Mouse (Mus musculus) ES-Bruce4 (cell line): ENCODE measurements around the gene Hapln2. TPM values are rescaled to one million over a fixed set of nuclear protein-coding genes. Genes with fewer than 3 reads are reported as not detected.

ENCODE experiments used
- H3K27ac ChIP-seq: 2 replicates; pipeline ENCODE4 v1.5.1; 2012; ENCODE audit warnings: low read length, inconsistent platforms; ENCODE audit not compliant: insufficient read depth
- H3K27me3 ChIP-seq: 2 replicates; pipeline ENCODE4 v1.6.1; 2012; ENCODE audit warnings: mild to moderate bottlenecking, low read length, inconsistent platforms; ENCODE audit not compliant: control insufficient read depth, poor library complexity, insufficient read depth, severe bottlenecking
- H3K36me3 ChIP-seq: 2 replicates; pipeline ENCODE4 v1.6.1; 2012; ENCODE audit warnings: inconsistent platforms, mild to moderate bottlenecking, low read length, moderate library complexity; ENCODE audit not compliant: control insufficient read depth, poor library complexity, insufficient read depth, severe bottlenecking
- H3K4me1 ChIP-seq: one replicate; pipeline ENCODE4 v1.8.1; 2011; ENCODE audit warnings: low read length; ENCODE audit not compliant: control insufficient read depth, insufficient read depth
- H3K4me3 ChIP-seq: 2 replicates; pipeline ENCODE4 v1.5.1; 2011; ENCODE audit warnings: low read depth, mild to moderate bottlenecking, low read length
- H3K9ac ChIP-seq: 2 replicates; pipeline ENCODE4 v1.6.1; 2012; ENCODE audit warnings: low read depth, mild to moderate bottlenecking, inconsistent platforms; ENCODE audit not compliant: poor library complexity, severe bottlenecking
- H3K9me3 ChIP-seq: replicated peaks from 2 replicates; pipeline ENCODE4 v1.6.1; 2012; ENCODE audit warnings: mild to moderate bottlenecking, low read length, inconsistent platforms; ENCODE audit not compliant: control insufficient read depth, poor library complexity, insufficient read depth, severe bottlenecking
- CTCF ChIP-seq: IDR thresholded peaks from one replicate; pipeline ENCODE4 v1.8.1; 2011; ENCODE audit warnings: low read depth, low read length
- EP300 ChIP-seq: IDR thresholded peaks from 2 replicates; pipeline ENCODE4 v1.6.1; 2011; ENCODE audit warnings: low read depth, low read length; ENCODE audit not compliant: insufficient read depth
- POLR2A ChIP-seq: IDR thresholded peaks from one replicate; pipeline ENCODE4 v1.8.1; 2011; ENCODE audit warnings: low read length; ENCODE audit not compliant: insufficient read depth
- polyA plus RNA-seq: library from polyadenylated mRNA; stranded (reverse); fragments of >200 nt; gene quantifications from 2 replicates; pipeline ENCODE4 v1.2.4, GENCODE M21; 2011; ENCODE audit warnings: low read depth; ENCODE audit not compliant: missing spikeins, insufficient read depth, insufficient read length

Gene Hapln2
- polyA plus RNA-seq, 1 experiment, result not detected

DNA sequence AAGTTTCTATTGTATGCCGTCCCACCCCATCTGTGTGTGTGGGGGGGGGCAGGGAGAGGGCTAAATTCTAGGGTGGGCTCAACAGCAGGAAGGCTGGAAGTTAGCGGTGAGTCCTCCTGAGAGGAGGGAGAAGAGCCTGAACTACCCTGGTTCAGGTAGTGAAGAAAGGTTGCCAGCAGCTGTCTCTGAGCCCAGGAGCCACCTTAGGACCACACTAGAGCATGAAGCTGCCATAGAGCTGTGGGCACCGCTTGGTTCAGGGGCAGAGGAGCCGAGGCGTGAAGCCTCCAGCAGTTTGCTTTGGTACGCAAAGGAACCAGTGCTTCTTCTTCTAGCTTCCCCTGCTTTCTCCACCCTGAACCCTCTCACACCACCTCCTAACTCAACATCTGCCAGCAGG lies 43.8 kb downstream of the Hapln2 start:
- Histone ChIP-seq H3K4me1 (peaks cover 3% of the 10 kb centered on the region), H3K36me3 (no peaks in the 10 kb centered on the region), H3K27ac (no peak overlapping the region), H3K27me3 (no peaks in the 10 kb centered on the region), H3K9me3 (no peaks in the 10 kb centered on the region), H3K9ac (no peak overlapping the region), H3K4me3 (no peak overlapping the region)
- no peak for TF ChIP-seq POLR2A
- TF ChIP-seq CTCF, result no peak
- no peak for TF ChIP-seq EP300

DNA sequence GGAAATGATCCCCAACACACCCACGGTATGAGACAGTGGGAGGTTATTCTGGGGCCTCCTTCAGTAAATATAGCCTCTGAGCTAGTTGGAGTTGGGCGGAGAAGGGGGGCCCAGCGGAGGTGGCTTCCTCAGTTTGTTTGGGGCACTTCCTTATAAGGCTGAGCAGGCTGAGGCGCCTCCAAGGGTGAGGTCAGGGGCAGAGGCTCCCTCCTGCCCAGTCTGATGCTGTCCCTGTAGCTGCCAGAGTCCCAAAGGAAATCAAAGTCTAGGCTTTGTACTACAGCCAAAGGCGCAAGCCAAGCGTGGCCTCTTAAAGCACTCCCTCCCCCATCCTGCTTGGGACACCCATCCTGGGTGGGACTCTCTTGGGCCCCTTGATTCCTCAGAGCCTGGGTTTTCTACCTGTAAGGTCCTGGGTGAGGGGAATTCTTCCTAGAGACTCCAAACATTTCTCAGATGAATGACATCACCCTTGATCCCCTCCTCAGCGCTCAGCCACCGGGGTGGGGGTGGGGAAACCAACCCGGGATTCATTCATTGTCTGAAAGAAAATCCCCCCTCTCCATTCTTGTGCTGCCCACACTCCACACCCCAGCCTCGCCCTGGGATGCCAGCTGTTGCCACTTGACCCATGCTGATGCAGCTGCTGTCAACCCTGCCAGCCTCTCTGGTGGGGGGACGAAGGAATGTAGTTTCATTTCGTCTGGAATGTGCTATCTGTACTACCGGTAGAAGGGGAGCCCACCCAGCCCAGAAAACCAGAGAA lies 44.4 kb downstream of the Hapln2 start:
- TF ChIP-seq CTCF (no peak), POLR2A (no peak), EP300 (peak; percentile 5; the same call in 1 of the 2 replicates)
- Histone ChIP-seq H3K27ac (no peak overlapping the region), H3K4me1 (peaks cover 3% of the 10 kb centered on the region), H3K27me3 (no peaks in the 10 kb centered on the region), H3K9me3 (no peaks in the 10 kb centered on the region), H3K36me3 (no peaks in the 10 kb centered on the region), H3K9ac (no peak overlapping the region), H3K4me3 (no peak overlapping the region)

DNA sequence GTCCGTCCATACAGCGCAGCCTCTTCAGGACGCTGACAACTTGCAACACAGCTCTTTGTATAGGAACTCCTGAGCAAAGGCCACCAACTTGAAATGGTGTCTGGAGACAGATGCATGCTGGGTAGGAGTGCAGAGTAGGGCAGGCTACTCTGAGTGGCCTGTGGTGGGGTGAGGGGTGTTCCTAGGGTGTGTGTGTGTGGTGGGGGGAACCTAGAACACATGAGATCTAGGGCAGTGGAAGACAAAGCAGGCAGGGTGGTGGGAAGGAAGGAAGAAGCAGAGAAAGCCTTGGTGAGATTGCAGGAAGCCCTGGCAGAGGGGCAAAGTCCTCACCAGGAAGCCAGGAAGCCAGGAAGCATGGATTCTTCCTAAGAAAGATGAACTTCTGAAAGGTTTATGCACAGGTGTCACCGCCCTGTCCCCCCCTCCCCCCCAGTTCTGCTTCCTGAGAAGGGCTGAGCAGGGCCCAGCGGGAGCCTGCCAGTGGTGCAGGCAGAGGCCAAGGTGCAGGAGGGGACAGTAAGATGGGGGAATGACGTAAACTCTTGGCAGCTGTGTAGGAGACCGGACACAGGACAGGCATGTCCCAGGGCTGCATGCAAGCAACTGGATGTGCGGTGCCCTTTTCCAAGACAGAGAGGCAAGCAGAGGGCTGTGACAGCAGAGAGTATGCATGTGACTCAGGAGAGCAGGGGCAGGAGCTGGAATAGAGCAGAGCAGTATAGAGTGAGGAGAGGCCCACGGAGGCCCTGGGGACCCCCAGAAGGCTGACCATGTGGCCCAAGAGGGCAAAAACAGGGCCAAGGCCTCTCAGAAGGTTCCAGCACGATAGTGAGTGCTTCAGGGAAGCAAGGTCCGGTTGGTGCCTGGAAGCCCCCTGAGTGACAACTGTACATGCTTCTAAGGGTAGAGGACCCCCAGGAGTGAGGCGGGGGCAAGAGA lies 45.2 kb downstream of the Hapln2 start:
- Histone ChIP-seq H3K4me1 (peaks cover 3% of the 10 kb centered on the region), H3K27me3 (0 out of 2 replicates have a peak, but pooled peaks cover 5% of the 10 kb centered on the region), H3K4me3 (no peak overlapping the region), H3K36me3 (no peaks in the 10 kb centered on the region), H3K27ac (no peak overlapping the region), H3K9ac (no peak overlapping the region), H3K9me3 (no peaks in the 10 kb centered on the region)
- TF ChIP-seq EP300 (no peak), CTCF (no peak), POLR2A (no peak)

DNA sequence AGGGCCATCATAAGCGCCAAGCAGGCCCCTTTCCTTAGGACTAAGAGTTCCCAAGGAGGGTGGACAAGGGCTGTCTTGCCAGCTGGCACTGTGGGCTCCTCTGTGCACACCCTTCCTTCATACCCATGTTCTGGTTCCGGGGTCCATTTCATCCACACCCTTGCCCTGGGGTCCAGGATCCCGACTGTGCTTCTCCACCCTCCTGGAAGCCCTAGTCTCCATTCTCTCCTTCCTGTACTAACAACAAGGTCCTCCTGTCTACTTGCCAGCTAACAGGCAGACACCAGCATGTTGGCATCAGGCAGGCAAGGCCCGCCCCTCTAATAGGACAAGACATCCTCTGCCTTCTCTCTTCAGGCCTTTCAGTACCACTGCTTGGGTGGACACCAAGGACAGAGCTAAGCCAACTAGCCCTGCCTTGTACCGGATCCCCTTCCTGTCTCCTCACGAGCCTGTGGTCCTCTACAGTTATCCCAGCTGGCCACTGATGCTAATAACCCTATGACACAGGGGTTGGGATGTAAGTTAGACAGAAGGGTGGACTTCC lies 46.1 kb downstream of the Hapln2 start:
- 0 out of 2 replicates have a peak, but pooled peaks cover 5% of the 10 kb centered on the region for H3K27me3 ChIP-seq
- no peak for TF ChIP-seq CTCF
- TF ChIP-seq POLR2A, result no peak
- TF ChIP-seq EP300, result no peak
- H3K9me3 ChIP-seq, result no peaks in the 10 kb centered on the region
- no peak overlapping the region for H3K9ac ChIP-seq
- H3K36me3 ChIP-seq, result no peaks in the 10 kb centered on the region
- no peak overlapping the region for H3K27ac ChIP-seq
- peaks cover 3% of the 10 kb centered on the region for H3K4me1 ChIP-seq
- no peak overlapping the region for H3K4me3 ChIP-seq

DNA sequence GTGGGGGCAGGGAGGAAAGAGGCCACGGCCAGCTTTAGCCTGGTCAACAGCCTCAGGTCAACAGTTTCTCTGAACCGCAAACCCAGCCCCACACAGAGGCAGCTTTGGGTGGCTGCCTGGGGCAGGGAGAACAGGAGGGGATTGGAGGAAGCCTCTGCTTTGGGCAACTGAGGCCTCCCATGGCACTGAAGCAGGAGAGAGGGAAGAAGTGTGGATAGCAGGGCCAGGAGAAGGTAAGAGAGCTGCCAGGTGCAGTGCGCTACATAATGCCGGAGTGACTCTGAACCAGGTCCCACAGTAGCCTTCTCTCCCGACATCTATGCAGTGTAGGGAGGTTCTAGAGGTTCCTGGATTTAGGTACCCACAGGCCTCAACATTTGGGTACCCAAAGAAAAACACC lies 46.7 kb downstream of the Hapln2 start:
- no peak overlapping the region for H3K27ac ChIP-seq
- 0 out of 2 replicates have a peak, but pooled peaks cover 5% of the 10 kb centered on the region for H3K27me3 ChIP-seq
- no peaks in the 10 kb centered on the region for H3K9me3 ChIP-seq
- TF ChIP-seq CTCF (no peak), POLR2A (no peak), EP300 (no peak)
- H3K36me3 ChIP-seq, result no peaks in the 10 kb centered on the region
- H3K4me3 ChIP-seq, result no peak overlapping the region
- H3K4me1 ChIP-seq, result peaks cover 3% of the 10 kb centered on the region
- H3K9ac ChIP-seq, result no peak overlapping the region

DNA sequence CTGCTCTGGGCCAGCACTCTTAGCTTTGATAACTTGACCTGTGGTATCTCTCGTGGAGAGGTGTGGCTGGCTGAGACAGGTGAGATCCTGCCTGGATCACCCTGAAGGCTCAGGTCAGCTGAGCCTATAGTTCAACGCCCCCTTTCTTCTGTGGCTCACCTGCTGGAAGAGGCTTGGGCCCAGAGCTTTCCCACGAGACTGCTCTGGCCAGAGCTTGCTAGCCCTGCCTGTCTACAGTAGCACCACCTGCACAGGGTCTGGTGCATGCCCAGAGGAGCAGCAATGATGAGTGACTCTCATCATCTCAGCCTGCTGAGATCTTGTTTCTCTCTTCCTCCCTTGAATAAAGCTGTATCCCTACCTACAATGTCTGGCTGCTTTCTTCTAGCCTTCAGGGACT lies 47.3 kb downstream of the Hapln2 start:
- H3K36me3 ChIP-seq, result no peaks in the 10 kb centered on the region
- peaks cover 3% of the 10 kb centered on the region for H3K4me1 ChIP-seq
- 0 out of 2 replicates have a peak, but pooled peaks cover 5% of the 10 kb centered on the region for H3K27me3 ChIP-seq
- H3K9ac ChIP-seq, result no peak overlapping the region
- H3K4me3 ChIP-seq, result no peak overlapping the region
- H3K27ac ChIP-seq, result no peak overlapping the region
- no peaks in the 10 kb centered on the region for H3K9me3 ChIP-seq
- TF ChIP-seq EP300, result no peak
- no peak for TF ChIP-seq CTCF
- TF ChIP-seq POLR2A, result no peak
